Mouse (Mus musculus) kidney, postnatal 14 days (tissue): ENCODE results near the gene Mis12.

Source experiments
- DNase-seq: peaks from one replicate; pipeline ENCODE4 v3.0.0; 2022; ENCODE audit warnings: mixed read lengths

The Mis12 gene

DNA sequence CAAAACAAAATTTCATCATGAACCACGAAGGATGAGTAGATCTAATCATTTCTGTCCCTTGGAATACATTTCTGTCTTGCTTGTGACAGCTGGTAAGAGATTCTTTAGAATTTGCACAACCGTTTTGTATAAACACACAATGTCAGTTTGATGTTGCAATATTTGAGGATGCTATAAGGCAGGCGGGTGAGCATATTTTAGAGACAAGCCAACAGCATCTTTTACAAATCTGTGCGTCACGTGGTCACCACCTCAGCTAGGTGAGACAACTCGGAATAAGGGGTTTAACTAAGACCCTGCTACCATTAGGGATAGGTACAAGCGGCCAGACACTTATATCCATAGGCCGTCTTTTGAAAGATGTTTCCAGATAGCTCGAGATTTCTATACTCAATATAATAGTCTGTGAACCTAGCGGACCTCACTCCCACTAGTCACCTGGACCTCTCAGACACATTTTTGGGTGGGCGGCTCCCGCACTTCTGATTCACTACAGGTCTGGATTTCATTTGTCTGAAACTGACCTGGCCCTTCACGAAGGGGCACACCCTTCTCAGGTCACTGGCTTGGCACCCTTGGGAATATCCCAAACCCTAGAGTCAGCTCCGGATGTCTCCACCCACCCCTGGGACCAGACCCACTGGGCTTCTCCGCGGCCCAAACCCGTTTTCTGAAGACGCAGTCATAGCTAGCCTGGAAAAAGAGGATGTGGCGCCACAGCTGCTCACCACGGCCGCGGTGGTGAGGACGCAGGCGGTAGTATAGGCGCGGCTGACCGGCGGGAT is 803 bp upstream of the Mis12 start:
- DNase-seq = peak; percentile 8

DNA sequence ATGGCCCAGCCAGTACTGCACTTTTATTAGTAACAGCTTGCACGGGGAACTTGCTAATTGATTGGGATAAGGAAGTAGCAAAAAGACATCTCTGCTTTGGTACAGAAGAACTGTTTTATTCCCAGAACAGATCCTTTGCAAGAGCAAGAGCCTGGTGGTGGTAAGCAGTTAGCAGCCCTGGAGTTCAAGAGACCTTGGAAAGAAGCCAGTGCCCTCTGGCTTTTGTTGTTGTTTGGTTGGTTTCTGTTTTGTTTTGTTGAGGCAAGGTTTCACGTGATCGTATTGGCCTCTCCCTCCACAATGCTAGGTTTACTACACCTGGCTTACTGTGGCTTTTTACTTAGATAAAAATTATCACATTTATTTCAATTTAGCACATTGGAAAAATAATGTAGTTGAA is 8.9 kb downstream of the Mis12 start:
- DNase-seq = no peak

DNA sequence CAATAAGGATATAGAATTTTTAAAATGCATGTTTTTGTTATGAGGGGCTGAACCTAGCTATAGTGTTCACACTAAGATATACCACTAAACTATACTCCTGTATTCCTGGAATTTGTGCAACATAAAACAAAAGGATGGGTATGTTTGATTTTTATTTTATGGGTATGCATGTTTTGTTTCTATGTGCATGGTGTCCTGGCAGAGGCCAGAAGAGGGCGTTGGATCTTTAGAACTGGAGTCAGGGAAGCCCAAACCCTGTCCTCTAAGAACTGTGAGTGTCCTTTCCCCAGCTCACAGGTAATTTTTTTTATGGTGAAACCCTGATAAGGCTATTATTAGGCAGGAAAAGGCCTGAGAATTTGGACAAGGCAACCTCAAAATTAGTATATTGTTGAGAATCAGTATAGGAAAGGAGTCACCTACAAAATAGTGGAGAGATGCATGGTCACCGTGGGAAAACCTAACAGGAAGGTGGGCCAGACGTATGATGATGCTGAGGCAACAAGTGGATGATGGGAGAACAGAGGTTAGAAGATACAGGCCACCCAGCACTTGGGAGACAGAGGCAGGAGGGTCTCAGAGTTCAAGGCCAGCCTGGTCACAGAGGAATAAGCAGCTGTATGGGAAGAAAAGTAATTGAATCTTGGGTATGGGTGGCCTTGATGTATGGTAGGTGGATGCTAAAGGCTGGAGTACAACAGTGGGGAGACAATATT is 10.2 kb downstream of the Mis12 start:
- DNase-seq = no peak

DNA sequence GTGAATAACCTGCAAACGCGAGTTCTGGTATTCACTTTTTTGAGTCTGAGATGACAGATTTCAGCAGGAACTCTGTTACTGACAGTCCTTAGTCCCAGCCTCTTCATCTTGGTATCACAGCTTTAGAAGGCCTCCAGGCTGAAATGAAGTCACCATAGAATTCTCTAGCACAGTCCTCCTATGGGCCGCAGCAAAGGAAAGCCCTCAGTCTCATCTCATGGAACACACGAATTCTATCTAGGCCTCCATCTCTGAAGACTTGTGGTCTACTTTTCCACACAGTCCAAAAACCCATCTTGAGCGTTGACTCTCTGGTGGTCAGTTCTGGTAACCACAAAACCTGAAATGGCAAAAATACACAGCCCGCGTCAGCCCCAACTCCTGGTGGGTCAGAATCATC is 12.7 kb downstream of the Mis12 start:
- DNase-seq = no peak

DNA sequence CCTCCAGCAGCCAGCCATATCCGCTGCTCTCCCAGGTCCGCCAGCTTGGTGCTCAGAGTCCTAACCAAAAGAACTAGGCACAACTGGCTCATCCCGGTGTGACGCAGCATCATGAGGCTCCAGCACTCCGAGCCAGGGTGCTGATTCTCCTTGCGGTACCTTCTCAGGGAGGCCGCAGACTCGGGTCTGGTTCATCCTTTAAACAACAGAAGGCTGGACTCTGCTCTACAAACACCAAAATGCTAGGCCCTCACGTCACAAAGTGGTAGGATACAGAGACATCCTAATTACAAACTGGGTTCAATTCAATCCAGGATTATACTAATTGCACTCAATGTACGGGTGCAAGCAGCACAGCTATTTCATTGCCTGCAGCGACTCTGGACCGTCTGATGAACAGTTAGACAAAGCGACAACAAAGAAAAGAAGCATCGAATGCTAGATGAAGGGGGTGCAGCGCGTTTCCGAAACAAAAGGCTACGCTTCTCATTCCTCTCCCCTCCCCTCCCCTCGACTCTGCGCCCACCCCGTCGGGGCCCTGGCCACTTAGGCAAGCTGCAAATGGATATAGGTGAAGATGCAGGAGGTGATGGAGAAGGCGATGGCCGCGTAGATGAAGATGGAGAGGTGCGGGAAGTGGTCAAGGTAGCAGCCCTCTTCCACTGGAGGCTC is 13.2 kb downstream of the Mis12 start:
- DNase-seq = no peak

DNA sequence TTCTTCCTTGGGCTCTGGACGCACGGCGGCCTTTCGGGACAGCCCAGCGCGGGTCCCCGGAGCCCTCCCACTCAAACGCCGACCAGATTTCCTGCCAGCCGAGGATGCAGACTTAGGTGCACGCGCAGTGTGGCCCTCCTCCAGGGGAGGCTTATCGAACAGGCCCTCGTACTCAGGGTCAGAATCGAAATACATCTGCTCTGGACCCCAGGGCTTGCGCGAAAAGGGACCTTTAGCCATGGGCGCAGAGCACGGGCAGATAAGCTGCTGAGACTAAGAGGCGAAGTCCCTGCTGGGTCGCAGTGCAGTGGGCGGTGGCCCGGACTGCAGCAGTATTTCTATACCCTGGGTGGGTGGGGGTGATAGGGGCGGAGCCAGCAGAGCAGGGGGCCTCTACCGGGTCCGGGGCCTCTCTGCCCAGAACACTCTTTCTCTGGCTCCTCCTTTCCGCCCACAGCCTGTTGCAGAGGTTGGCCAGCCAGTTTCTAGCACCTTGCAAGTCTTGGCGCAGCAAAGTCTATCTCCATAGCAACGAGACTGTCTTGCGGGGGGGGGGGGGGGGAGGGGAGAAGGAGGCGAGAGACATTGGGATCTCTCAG is 13.9 kb downstream of the Mis12 start, which contains the start of gene 6330403K07Rik:
6330403K07Rik (minus strand) TSS at position 351 of the 599 bp plus-strand sequence.
- DNase-seq = peak; percentile 23

DNA sequence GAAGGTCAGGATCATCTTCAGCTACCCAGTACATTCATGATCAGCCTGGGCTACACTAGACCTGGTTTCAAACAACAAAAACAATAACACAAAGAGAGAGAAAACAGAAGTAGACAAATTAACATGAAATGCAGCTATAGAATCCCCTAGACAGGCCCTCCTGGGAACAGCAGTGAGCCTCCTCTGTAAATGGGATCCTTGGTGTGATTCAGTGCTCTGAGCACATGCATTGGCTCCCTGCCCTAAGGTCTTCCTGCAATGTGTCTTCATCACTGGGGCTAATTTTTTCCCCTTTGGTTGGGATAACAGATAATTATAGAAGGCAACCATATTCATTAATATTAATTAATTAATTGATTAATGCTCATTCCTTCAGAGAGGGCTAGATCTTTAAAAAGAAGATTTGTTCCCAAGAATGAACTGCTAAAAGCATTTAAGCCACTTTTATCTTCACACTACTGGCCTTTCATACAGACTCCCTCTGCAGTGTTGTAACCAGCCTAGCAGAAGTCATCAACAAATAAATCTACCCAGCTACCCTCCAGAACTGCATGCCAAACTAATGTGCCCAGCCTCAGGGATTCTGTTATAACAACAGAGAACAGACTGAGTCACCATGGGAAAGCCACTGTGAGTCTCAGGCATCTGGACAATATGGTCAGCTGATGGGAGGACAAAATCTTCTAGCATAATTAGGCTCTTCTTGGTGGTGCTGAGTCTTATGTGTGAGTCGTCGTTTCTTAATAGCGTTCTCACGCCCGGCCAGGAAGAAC is 20.3 kb downstream of the Mis12 start:
- DNase-seq = no peak

DNA sequence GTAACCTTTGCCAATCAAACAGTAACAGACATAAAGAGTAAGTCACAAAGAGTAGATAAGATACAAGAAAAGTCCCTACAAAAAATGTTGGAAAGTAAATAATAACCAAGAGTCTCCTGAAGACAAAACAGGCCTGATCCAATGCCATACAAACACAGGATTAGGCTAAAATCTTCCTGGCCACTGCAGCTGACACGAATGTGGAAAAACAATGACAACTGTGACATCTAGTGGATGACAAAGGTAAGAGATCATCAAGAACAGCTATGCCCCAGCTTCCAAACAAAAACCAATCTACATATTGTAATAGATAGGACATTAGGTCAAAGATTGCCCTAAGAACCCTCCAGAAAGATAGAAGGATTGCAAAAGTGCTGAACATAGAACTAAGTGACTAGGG is 33.1 kb downstream of the Mis12 start:
- DNase-seq = no peak

DNA sequence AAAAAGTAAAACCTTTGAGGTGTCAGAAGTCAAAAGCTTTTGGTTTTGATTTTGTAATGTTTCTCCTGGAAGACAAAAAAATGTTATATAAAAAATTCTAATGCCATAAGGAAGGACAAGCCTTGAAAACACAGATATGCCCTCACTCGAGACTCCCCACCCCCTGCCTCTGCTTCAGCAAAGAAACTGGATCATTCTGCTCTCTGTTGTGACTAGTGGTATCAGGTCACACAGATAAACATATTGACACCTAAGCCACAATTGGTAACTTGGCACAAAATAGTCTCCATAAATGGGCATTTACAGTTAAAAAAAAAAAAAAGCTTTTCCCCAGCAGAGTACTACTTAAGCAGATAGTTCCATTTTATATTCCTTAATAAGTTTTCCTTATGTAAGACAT is 56.9 kb downstream of the Mis12 start:
- no peak for DNase-seq
